In genomic region chr13:38815002-38815707, GRCm38 (mm10) we compare ENCODE assay signal across 14 mouse cellular contexts.
DNase-seq lines count a peak whose midpoint lies in the region; ATAC-seq and TF ChIP-seq lines count a peak whose summit lies in the region.
"Had no signal": no experiment of that assay in that cellular context is flagged by ENCODE, and none has a peak within 500 bp of the region (broad histone marks: within the 10 kb centered on the region; RNA-seq: fewer than 3 reads in every experiment).

No protein-coding gene starts in this region.

- H3K9me3 ChIP-seq in midbrain, embryonic 15.5 days, result no peaks in the 10 kb centered on the region
- H3K9me3 ChIP-seq: embryonic facial prominence, embryonic 10.5 days; lung, embryonic 15.5 days had no signal

- no peak for TF ChIP-seq POLR2A in brain, embryonic 14.5 days (IDR thresholded peaks at IDR 0.05; ENCODE audit: borderline replicate concordance, extremely low read depth, insufficient read depth, insufficient read length, poor library complexity, severe bottlenecking)

- peak; percentile 75 for DNase-seq in 3134 (ENCODE audit: extremely low read depth, insufficient read length, low spot score)
- peak; percentile 30 for DNase-seq in brain, embryonic 14.5 days (ENCODE audit: low read depth)
- DNase-seq in right cerebral cortex, postnatal 36 days (ENCODE audit: low spot score in 2 of 2), result no peak
- DNase-seq in kidney, postnatal 25 days, result no peak
- DNase-seq in cerebellum, postnatal 14 days, result no peak
- DNase-seq: cerebellum, adult 18-20 months; kidney, postnatal 10 days had no signal

- H3ac ChIP-seq in C2C12 (ENCODE audit: control insufficient read depth, insufficient read length, low read depth), result peak overlapping the region; percentile 57

- H3K9ac ChIP-seq in midbrain, embryonic 15.5 days, result no peak overlapping the region
- H3K9ac ChIP-seq: lung, embryonic 15.5 days had no signal

- no peak for TF ChIP-seq CTCF in C2C12 (IDR thresholded peaks at IDR 0.05; ENCODE audit: control insufficient read depth, insufficient read depth, insufficient read length)
- no peak for TF ChIP-seq CTCF in brain, embryonic 14.5 days (IDR thresholded peaks at IDR 0.05; ENCODE audit: borderline replicate concordance, extremely low read depth, insufficient read depth, insufficient read length)

- peaks cover 2% of the 10 kb centered on the region for H3K79me3 ChIP-seq in C2C12 (ENCODE audit: low read depth)

- peak overlapping the region; percentile 16; the same call in 1 of the 2 replicates for H3K4me2 ChIP-seq in midbrain, embryonic 15.5 days
- H3K4me2 ChIP-seq: liver, embryonic 11.5 days; lung, embryonic 15.5 days had no signal

- H3K27me3 ChIP-seq in C2C12 (ENCODE audit: control insufficient read depth, insufficient read depth, insufficient read length), result no peaks in the 10 kb centered on the region
- H3K27me3 ChIP-seq in midbrain, embryonic 15.5 days (replicated peaks), result no peaks in the 10 kb centered on the region
- H3K27me3 ChIP-seq: lung, embryonic 15.5 days had no signal

- H3K79me2 ChIP-seq in C2C12 (ENCODE audit: control insufficient read depth, insufficient read depth), result no peaks in the 10 kb centered on the region

- H3K4me1 ChIP-seq in midbrain, embryonic 15.5 days, result peaks cover 7% of the 10 kb centered on the region
- H3K4me1 ChIP-seq: embryonic facial prominence, embryonic 10.5 days; lung, embryonic 15.5 days had no signal

- WGBS in midbrain, embryonic 15.5 days, result 54% methylated on average over 19 of the region's 19 CpGs

- no peaks in the 10 kb centered on the region for H3K36me3 ChIP-seq in C2C12 (ENCODE audit: control insufficient read depth, insufficient read depth)
- no peaks in the 10 kb centered on the region for H3K36me3 ChIP-seq in midbrain, embryonic 15.5 days (replicated peaks)
- H3K36me3 ChIP-seq: embryonic facial prominence, embryonic 10.5 days; lung, embryonic 15.5 days had no signal

- H3K4me3 ChIP-seq in C2C12 (ENCODE audit: insufficient read depth, poor library complexity, severe bottlenecking), result no peak overlapping the region
- H3K4me3 ChIP-seq in midbrain, embryonic 15.5 days, result no peak overlapping the region
- H3K4me3 ChIP-seq: embryonic facial prominence, embryonic 10.5 days; lung, embryonic 15.5 days had no signal

- peak; percentile 84 for ATAC-seq in midbrain, embryonic 15.5 days (replicated peaks)
- ATAC-seq: activated CD4-positive, CD25-positive, alpha-beta regulatory T cell, adult 4 months; inflammation-experienced regulatory T-cells, adult 6 months had no signal

- no peak overlapping the region for H3K27ac ChIP-seq in midbrain, embryonic 15.5 days
- H3K27ac ChIP-seq: embryonic facial prominence, embryonic 10.5 days; lung, embryonic 15.5 days had no signal

TF ChIP-seq in C2C12, 6 proteins besides CTCF, POLR2A, EP300 and RAD21:
- TF ChIP-seq FOSL1 (IDR thresholded peaks at IDR 0.05; ENCODE audit: insufficient read depth, low read length, poor library complexity, severe bottlenecking) (peak; percentile 56), MYOG (IDR thresholded peaks at IDR 0.05; ENCODE audit: control insufficient read depth, extremely low read depth, insufficient read length) (no peak)

Comparison
In these comparisons a context has a peak if more than half of its experiments do, and no peak if none do; other contexts are left out.
1. DNase-seq: peak in 3134 (single experiment) and brain, embryonic 14.5 days (single experiment); none in right cerebral cortex, postnatal 36 days (0 of 2), kidney, postnatal 25 days (0 of 2) and cerebellum, postnatal 14 days (0 of 2).